Mouse (Mus musculus) heart, adult 18-20 months (tissue): ENCODE results near the gene Gm10401. TPM values are rescaled to one million over a fixed set of nuclear protein-coding genes. Genes with fewer than 3 reads are reported as not detected.
A peak's percentile ranks its signal among the peaks of the same experiment; 100 is the strongest.
"Not testable (repeated sequence)": the region's sequence is repeated elsewhere in the genome, so short reads cannot be mapped to it uniquely, and the experiment has no call there.

Experiments
- DNase-seq, 2 experiments: peaks; one replicate each; pipeline ENCODE4 v3.0.0; 2021 to 2022; ENCODE audit warnings: mixed read lengths in 1 of 2
- total RNA-seq, 2 experiments: library from RNA; stranded (reverse); gene quantifications; 2 replicates each; pipeline ENCODE4 v1.2.3; 2021

Gene Gm10401
- total RNA-seq, 2 experiments from 2014 or later: not detected

- peak; percentile 88 to 93 for DNase-seq
Measured at GRCm38 (mm10) chr5:115118961-115119570, 21.0 kb upstream of the Gm10401 start, which contains the start of gene Acads. Gene Acads (minus strand): TSS chr5:115119346.

DNA sequence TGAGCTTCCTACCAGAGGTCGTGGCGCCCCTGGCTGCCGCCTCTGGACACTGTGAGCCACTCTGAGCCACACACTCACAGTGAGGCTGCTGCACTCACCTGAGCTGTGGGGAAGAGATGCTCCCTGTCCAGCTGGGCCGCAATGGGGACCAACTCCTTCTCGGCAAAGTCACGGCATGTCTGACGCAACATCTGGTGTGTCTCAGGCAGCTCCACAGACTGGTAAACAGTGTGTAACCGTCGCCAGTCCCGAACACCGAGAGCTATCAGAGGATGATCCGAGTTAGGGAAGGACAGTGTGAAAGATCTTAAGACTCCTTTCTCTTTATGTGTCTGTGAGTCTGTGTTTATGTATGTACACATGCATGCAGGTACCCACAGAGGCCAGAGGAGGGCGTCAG, 19.4 kb upstream of the Gm10401 start:
- DNase-seq: no peak

- no peak for DNase-seq
Measured at GRCm38 (mm10) chr5:115116426-115116825, 18.3 kb upstream of the Gm10401 start.

DNA sequence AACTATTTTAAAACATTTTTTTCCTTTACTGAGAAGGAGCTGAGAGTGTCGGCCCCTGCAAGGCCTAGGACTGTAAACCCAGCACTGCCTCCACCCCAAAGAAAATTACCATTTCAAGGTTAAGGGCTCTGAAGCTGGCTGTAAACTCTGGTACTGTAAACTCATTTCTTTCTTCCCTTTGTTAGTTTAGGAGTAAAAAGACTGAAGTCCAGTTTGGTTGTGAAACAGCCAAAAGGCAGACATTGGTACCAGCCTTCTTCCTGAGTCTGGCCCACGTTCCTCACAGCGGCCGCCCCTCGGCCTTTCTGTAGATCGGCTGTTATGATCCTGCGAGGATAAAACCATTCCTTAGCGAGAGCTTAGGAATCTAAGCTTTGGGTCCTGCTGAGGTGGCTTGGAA, 16.4 kb upstream of the Gm10401 start:
- DNase-seq: no peak

- DNase-seq: no peak
Measured at GRCm38 (mm10) chr5:115113244-115113643, 15.1 kb upstream of the Gm10401 start.

DNA sequence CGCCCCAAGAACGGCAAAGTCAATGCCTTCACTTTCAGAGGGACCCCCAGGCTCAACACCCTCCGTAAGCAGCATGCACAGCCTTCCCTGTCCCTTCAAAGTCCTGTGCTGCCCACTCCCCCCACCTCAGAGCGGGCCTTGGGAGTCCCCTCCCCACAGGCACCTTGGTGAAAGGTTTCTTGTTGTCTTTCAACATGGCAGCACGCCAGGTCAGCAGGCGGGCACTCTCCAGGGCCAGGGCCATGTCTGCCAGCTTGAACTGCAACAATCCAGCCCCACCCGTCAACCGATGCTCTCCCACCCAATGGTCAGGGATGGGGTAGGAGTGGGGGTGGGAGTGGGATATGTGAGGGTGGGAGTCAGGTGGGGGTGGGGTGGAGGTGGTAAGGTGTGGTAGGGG, 13.1 kb upstream of the Gm10401 start:
- DNase-seq: no peak

DNA sequence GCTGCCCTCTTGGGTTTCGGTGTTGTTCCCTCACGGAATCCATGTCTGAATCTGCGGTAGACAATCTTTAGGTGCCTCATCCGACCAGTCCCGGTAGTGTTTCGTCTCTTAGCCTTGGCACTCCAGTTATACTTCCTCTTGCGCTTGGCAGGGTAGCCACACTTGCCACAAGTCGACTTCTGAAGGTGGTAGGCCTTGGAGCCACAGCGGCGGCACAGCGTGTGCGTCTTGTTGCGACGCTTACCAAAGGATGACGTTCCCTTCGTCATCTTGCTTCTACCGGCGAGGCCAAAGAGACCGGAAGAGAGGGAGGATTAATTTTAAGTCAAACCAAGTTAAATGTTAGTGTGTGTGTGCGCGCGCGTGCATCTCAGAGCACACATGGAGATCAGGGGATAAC, 5.2 kb upstream of the Gm10401 start:
- not testable (repeated sequence) for DNase-seq

DNA sequence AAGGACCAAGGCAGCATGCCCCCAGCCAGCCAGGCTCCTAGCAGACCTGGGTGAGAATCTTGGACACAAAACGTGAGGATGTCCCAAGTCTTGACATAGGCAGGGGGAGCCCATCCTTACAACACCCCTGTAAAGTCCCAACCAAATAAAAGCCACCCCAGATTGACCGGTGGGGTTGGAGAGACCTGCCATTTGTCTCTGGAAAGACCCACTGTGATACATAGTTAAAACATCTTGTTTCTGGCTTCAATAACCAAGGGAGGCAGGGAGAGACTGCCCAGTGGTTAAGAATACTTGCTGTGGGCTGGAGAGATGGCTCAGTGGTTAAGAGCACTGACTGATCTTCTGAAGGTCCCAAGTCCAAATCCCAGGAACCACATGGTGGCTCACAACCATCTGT, 4.1 kb upstream of the Gm10401 start:
- DNase-seq: no peak

GRCm38 (mm10) chr5:115100473-115100872, 2.4 kb upstream of the Gm10401 start:
- DNase-seq: no peak

- DNase-seq: no peak
Measured at GRCm38 (mm10) chr5:115099991-115100390, 1.9 kb upstream of the Gm10401 start.

DNA sequence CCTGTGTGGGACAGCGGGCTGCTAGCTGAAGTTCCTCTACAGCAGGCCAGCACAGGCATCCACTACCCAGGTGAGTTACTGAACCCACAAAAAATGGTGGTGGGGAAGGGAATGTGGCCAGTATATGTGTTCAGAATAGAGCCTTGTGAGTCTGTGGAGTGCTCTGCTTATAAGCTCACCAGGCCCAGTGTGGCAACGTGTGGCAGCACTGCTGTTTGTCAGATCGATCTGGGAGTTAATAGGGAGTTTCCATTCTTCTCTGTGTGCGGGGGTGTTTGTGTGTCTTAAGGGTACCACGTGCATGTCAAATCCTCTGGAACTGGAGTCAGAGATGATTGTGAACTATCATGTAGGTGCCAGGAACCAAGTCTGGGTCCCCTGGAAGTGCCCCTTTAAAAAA, 1.4 kb upstream of the Gm10401 start:
- DNase-seq: no peak

- no peak for DNase-seq
Measured at GRCm38 (mm10) chr5:115091776-115092175, 6.3 kb downstream of the Gm10401 start.

GRCm38 (mm10) chr5:115091015-115091414, 7.1 kb downstream of the Gm10401 start:
- no peak for DNase-seq

DNA sequence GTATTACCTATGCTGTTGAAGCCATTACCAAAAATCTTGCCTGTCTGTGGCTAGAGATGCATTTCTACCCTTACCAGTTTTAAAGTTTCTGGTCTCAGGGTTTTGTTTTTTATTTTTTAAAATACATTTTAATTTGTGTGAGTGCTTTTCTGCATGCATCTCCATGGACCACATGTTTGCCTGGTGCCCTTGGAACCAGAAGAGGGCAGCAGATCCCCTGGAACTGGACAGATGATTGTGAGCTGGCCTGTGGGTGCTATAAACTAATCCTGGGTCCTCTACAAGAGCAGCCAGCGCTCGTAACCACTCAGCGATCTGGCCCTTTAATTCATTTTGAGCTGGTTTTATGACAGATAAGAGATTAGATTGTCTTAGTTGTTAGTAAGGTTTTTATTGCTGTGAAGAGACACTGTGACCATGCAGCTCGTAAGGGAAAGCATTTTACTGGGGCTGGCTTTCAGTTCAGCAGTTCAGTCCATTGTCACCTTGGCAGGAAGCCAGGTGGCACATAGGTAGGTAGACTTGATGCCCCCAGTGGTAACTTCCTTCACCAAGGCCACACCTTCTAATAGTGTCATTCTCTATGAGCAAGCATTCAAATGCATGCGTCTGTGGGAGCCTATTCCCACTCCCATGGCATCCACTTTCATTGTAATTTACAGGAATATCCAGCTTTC, 8.4 kb downstream of the Gm10401 start:
- DNase-seq: no peak

DNA sequence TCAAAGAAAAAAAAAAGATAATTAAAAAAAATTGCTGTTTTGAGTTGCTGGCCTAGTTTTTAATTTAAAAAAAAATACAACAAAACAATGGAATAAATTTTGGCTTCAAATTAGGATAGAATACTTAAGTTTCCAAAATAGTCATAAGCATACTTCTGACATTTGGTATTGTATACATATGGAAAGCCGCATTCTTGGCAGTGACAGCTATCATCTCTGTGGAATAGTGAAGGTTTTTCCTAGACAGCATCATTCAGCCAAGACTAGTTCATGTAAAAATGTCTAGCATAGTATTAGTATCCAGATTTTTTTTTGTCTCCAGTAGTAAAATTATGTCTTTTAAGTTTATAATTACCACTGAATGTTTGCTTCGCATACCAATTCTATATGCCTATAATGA, 12.4 kb downstream of the Gm10401 start:
- DNase-seq: no peak

DNA sequence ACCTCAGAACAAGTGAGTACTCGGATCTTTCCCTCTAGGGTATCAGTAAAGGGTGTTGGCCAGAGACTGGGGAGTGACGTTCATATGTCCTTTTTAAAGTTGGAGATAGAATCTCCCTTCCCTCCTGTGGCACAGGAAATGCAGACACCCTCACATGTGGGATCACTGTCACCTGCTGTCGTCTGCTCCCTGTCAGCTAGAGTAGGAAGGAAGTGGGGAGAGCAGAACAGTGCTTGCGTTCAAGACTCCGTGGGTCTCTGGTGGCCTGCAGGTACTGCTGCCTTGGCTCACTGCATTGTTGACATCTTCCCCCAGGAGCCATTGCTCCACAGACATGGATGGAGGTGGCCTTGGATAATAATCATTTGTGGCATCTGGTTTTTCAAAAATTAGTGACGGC, 14.6 kb downstream of the Gm10401 start:
- DNase-seq: no peak

- no peak for DNase-seq
Measured at GRCm38 (mm10) chr5:115081636-115082035, 16.5 kb downstream of the Gm10401 start.

DNA sequence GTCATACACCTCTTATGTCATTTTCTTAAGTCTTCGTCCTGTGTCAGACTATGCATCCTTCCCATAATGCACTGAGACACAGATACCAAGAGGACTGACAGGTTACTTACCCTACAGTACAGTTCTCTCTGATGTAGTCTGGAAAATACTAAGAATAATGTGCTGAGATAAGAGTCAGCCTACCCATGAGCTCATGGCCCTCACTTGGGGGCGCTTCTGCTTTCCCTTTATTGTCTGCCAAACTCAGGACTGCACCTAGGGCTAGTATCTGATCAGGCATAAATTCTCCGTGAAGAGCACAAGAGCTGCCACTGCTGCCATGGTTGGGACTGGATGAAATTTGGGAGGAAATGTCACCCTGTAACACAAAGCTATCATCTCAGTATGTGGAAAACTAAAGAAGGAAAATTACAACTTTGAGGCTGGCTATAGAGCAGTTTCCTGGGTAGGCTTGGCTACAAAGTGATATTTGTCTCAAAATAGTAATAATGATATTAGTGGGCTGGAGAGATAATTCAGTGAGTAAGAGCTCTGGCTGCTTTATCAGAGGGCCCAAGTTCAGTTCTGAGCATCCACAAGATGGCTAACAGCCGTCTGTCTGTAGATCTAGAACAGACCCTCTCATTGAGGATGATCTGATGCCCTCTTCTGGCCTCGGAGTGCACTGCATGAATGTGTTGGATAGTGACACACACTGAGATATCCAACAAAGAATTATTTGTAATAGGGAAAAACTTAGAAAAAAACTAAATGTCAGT, 21.8 kb downstream of the Gm10401 start:
- DNase-seq: peak; percentile 59 to 88

- no peak for DNase-seq
Measured at GRCm38 (mm10) chr5:115074749-115075148, 23.3 kb downstream of the Gm10401 start.

DNA sequence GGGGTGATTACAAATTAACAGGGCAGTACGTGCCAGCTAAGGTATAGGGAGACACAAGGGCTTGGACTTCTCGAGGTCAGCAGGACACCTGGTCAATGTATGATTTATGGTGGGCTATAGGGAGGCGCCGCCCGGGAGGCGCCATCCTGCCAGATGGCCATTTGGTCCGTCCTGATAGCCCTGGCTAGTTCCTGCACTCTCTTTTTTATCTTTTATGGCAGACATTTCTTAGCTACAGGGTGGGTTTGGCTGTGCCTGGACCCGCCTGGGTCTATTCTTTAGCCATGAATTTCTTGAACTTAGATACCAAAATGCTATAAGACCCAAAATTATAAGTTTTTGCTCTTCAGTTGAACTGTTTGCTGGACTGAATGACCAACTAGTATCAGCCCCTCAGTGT, 24.8 kb downstream of the Gm10401 start:
- DNase-seq: not testable (repeated sequence)

GRCm38 (mm10) chr5:115072143-115072542, 26.0 kb downstream of the Gm10401 start:
- DNase-seq: peak; percentile 63 to 69

- DNase-seq: no peak
Measured at GRCm38 (mm10) chr5:115071096-115071901, 26.8 kb downstream of the Gm10401 start.
